Mouse (Mus musculus): ENCODE data around the gene Osgin1. TPM values are rescaled to one million over a fixed set of nuclear protein-coding genes. Genes with fewer than 3 reads are reported as not detected.
A peak's percentile ranks its signal among the peaks of the same experiment; 100 is the strongest.

The Osgin1 gene
- polyA plus RNA-seq, 1 experiment = 115 TPM

DNA sequence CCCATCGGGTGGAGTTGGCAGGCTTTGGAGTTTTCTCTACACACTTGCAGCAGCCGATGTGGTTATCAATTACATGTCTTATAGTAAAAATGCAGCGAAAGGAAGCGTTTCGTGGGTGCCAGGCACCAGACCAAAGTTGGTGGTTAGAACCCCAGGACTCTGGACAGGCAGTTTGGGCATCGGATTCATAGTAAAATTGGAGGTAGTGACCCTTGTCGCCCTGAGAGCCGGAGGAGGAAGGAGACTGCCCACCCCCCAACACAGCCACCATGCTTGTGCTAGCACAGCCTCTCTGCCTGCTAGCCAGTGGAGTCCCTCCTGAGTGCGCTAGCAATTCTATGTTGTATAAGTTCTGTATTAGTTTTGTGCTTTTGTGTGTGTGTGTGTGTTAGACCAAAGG lies 35.4 kb upstream of the Osgin1 start:
- peaks cover 35% of the 10 kb centered on the region for H3K4me1 ChIP-seq (ENCODE audit: control insufficient read depth, insufficient read depth, low read length)
- no peaks in the 10 kb centered on the region for H3K36me3 ChIP-seq (ENCODE audit: control insufficient read depth, insufficient read depth, low read length)
- H3K4me3 ChIP-seq (ENCODE audit: insufficient read depth, low read depth, low read length) = no peak overlapping the region
- DNase-seq = no peak
- TF ChIP-seq POLR2A (IDR thresholded peaks at IDR 0.05; ENCODE audit: low read depth, low read length) = no peak
- no peak for TF ChIP-seq CTCF (conservative IDR thresholded peaks at IDR 0.05; ENCODE audit: insufficient read depth, insufficient read length, low read depth, low read length)
- H3K27me3 ChIP-seq (replicated peaks; ENCODE audit: control insufficient read depth, insufficient read depth, low read length) = no peaks in the 10 kb centered on the region
- no peak overlapping the region for H3K27ac ChIP-seq (ENCODE audit: insufficient read depth, low read depth, low read length)
- 60% methylated on average over 9 of the region's 9 CpGs for WGBS

DNA sequence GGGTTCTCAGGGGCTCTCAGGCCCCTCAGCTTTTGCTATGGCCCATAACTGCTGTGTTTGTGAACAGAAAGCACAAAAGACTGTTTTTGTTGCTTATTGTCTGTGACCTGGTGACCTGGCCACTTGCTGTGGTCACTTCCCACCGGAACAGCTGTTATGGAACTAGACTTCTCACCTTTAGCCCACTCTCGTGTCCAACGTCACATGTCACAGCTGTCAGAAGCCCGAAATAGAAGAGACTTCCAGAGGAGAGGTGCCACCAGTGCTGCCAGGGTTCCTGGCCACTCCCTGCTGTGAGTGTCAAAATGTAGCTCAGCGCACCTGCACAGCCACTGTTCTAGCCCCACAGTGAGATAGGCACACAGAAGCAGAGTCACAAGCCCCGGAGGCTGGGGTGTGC lies 34.7 kb upstream of the Osgin1 start:
- Histone ChIP-seq H3K27ac (ENCODE audit: insufficient read depth, low read depth, low read length) (no peak overlapping the region), H3K4me3 (ENCODE audit: insufficient read depth, low read depth, low read length) (no peak overlapping the region), H3K4me1 (ENCODE audit: control insufficient read depth, insufficient read depth, low read length) (peaks cover 32% of the 10 kb centered on the region), H3K36me3 (ENCODE audit: control insufficient read depth, insufficient read depth, low read length) (no peaks in the 10 kb centered on the region), H3K27me3 (replicated peaks; ENCODE audit: control insufficient read depth, insufficient read depth, low read length) (no peaks in the 10 kb centered on the region)
- TF ChIP-seq POLR2A (IDR thresholded peaks at IDR 0.05; ENCODE audit: low read depth, low read length) (no peak), CTCF (conservative IDR thresholded peaks at IDR 0.05; ENCODE audit: insufficient read depth, insufficient read length, low read depth, low read length) (no peak)
- DNase-seq = no peak
- WGBS = 65% methylated on average over 6 of the region's 6 CpGs

DNA sequence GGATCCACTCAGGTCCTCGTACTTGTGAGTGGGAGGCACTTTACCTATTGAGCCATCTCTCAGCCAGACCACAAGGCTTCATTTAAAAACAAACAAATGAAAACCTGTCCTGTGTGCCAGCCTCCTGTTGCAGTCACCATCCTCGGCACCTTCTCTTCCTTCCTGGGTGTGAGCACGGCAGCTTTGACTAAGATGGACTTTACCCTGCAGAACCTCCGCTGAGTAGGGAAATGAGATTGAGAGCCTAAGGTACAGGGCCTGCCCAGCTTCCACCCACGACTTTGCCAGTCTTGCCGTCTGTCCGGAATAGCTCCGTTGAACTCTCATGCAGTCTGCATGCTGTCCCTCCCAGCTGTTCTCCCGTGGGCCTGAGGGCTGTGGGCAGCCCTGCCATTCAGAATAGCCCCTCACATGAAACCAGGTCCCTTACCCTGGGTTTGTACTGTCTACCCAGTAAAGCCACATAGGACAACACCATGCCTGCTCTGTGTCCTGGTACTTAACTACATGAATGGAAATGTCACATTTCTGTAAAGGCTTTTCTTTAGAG lies 33.7 kb upstream of the Osgin1 start:
- peak overlapping the region; percentile 45; the same call in 1 of the 2 replicates for H3K27ac ChIP-seq (ENCODE audit: insufficient read depth, low read depth, low read length)
- no peak overlapping the region for H3K4me3 ChIP-seq (ENCODE audit: insufficient read depth, low read depth, low read length)
- no peaks in the 10 kb centered on the region for H3K27me3 ChIP-seq (replicated peaks; ENCODE audit: control insufficient read depth, insufficient read depth, low read length)
- no peaks in the 10 kb centered on the region for H3K36me3 ChIP-seq (ENCODE audit: control insufficient read depth, insufficient read depth, low read length)
- peaks cover 30% of the 10 kb centered on the region for H3K4me1 ChIP-seq (ENCODE audit: control insufficient read depth, insufficient read depth, low read length)
- 66% methylated on average over 9 of the region's 9 CpGs for WGBS
- DNase-seq = peak; percentile 79
- TF ChIP-seq POLR2A (IDR thresholded peaks at IDR 0.05; ENCODE audit: low read depth, low read length) (no peak), CTCF (conservative IDR thresholded peaks at IDR 0.05; ENCODE audit: insufficient read depth, insufficient read length, low read depth, low read length) (no peak)

DNA sequence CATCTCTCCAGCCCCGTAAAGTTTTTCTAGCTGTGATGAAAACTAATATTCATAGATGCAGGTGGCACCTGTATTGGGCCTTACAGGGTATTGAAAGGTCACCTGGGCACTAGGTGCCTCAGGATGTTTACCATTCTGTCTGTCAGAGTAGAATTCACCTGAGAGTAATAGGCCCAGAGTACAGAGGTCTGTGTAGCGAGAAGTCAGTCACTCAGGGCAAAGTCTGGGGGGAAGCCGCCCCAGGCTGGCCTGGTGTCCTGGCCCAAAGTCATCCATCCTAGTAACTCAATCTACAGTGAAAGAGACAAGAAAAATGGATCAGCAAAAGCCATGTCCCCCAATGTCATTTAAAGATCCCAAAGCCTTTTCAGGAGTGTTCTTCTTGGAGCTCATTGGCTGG lies 33.0 kb upstream of the Osgin1 start:
- no peak for TF ChIP-seq CTCF (conservative IDR thresholded peaks at IDR 0.05; ENCODE audit: insufficient read depth, insufficient read length, low read depth, low read length)
- no peak for TF ChIP-seq POLR2A (IDR thresholded peaks at IDR 0.05; ENCODE audit: low read depth, low read length)
- Histone ChIP-seq H3K27me3 (replicated peaks; ENCODE audit: control insufficient read depth, insufficient read depth, low read length) (no peaks in the 10 kb centered on the region), H3K4me1 (ENCODE audit: control insufficient read depth, insufficient read depth, low read length) (peaks cover 27% of the 10 kb centered on the region), H3K36me3 (ENCODE audit: control insufficient read depth, insufficient read depth, low read length) (no peaks in the 10 kb centered on the region), H3K27ac (ENCODE audit: insufficient read depth, low read depth, low read length) (no peak overlapping the region), H3K4me3 (ENCODE audit: insufficient read depth, low read depth, low read length) (no peak overlapping the region)
- WGBS = 69% methylated on average over 3 of the region's 3 CpGs
- DNase-seq = peak; percentile 62

DNA sequence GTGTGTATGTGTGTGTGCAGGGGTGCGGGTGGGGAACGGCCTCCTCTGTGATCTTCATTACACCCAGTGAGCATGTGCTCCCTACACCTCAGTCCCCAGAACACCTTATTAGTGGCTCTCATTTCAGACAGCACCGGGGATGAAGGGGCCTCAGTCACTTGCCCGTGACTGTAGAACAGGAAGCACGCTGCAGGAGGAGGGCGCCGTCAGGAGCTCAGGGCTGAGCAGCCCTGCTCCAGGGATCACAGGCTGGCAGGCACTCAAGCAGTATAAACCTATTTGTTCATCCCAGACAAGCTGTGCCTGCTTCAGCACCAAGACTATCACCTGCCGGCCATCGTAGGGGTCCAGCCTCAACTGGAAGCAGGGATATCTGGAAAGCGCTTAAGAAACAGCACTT lies 30.0 kb upstream of the Osgin1 start:
- 51% methylated on average over 10 of the region's 10 CpGs for WGBS
- DNase-seq = no peak
- H3K27ac ChIP-seq (ENCODE audit: insufficient read depth, low read depth, low read length) = no peak overlapping the region
- H3K4me1 ChIP-seq (ENCODE audit: control insufficient read depth, insufficient read depth, low read length) = peaks cover 15% of the 10 kb centered on the region; the same call in 1 of the 2 replicates
- no peaks in the 10 kb centered on the region; the same call in 1 of the 2 replicates for H3K36me3 ChIP-seq (ENCODE audit: control insufficient read depth, insufficient read depth, low read length)
- no peak overlapping the region for H3K4me3 ChIP-seq (ENCODE audit: insufficient read depth, low read depth, low read length)
- H3K27me3 ChIP-seq (replicated peaks; ENCODE audit: control insufficient read depth, insufficient read depth, low read length) = no peaks in the 10 kb centered on the region
- TF ChIP-seq CTCF (conservative IDR thresholded peaks at IDR 0.05; ENCODE audit: insufficient read depth, insufficient read length, low read depth, low read length) (no peak), POLR2A (IDR thresholded peaks at IDR 0.05; ENCODE audit: low read depth, low read length) (no peak)

DNA sequence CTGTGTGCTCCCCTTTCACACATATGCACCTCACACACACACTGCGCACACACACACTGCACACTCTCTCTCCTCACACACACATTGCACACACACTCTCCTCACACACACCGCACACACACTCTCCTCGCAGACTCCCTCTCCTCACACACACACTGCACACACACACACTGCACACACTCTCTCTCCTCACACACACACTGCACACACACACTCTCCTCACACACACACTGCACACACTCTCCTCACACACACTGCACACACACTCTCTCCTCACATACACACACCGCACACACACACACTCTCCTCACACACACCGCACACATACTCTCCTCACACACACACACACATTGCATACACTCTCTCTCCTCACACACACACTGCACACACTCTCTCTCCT lies 29.3 kb upstream of the Osgin1 start:
- Histone ChIP-seq H3K27me3 (replicated peaks; ENCODE audit: control insufficient read depth, insufficient read depth, low read length) (no peaks in the 10 kb centered on the region), H3K4me1 (ENCODE audit: control insufficient read depth, insufficient read depth, low read length) (peaks cover 9% of the 10 kb centered on the region; the same call in 1 of the 2 replicates), H3K36me3 (ENCODE audit: control insufficient read depth, insufficient read depth, low read length) (no peaks in the 10 kb centered on the region; the same call in 1 of the 2 replicates), H3K4me3 (ENCODE audit: insufficient read depth, low read depth, low read length) (no peak overlapping the region), H3K27ac (ENCODE audit: insufficient read depth, low read depth, low read length) (no peak overlapping the region)
- 91% methylated on average over 5 of the region's 5 CpGs for WGBS
- DNase-seq = no peak
- TF ChIP-seq POLR2A (IDR thresholded peaks at IDR 0.05; ENCODE audit: low read depth, low read length) = no peak
- no peak for TF ChIP-seq CTCF (conservative IDR thresholded peaks at IDR 0.05; ENCODE audit: insufficient read depth, insufficient read length, low read depth, low read length)

DNA sequence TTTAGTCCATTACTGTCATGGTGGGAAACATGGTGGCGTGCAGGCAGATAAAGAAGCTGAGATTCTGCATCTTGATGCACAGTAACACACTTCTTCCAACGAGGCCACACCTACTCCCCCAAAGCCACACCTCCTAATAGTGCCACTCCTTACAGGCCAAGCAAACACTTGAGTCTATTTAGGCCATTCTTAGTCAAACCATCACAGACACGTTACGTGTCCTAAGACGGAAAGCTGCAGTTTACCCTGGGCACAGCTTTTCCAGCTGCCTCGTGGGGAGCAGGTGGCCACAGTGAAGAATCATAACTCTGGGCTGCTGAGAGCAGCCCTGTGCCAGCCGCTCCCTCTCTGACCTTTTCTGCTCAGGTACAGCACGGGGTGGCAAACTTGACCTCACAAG lies 25.6 kb upstream of the Osgin1 start:
- Histone ChIP-seq H3K4me3 (ENCODE audit: insufficient read depth, low read depth, low read length) (no peak overlapping the region), H3K27me3 (replicated peaks; ENCODE audit: control insufficient read depth, insufficient read depth, low read length) (no peaks in the 10 kb centered on the region), H3K27ac (ENCODE audit: insufficient read depth, low read depth, low read length) (no peak overlapping the region), H3K36me3 (ENCODE audit: control insufficient read depth, insufficient read depth, low read length) (no peaks in the 10 kb centered on the region; the same call in 1 of the 2 replicates), H3K4me1 (ENCODE audit: control insufficient read depth, insufficient read depth, low read length) (peaks cover 4% of the 10 kb centered on the region; the same call in 1 of the 2 replicates)
- TF ChIP-seq POLR2A (IDR thresholded peaks at IDR 0.05; ENCODE audit: low read depth, low read length) (no peak), CTCF (conservative IDR thresholded peaks at IDR 0.05; ENCODE audit: insufficient read depth, insufficient read length, low read depth, low read length) (no peak)
- WGBS = 88% methylated on average over 8 of the region's 8 CpGs
- no peak for DNase-seq
